Mouse (Mus musculus) adrenal gland, adult 18-20 months (tissue): ENCODE measurements around the gene Cacna2d2. TPM values are rescaled to one million over a fixed set of nuclear protein-coding genes. Genes with fewer than 3 reads are reported as not detected.

ENCODE experiments used
- DNase-seq, 2 experiments: peaks; one replicate each; pipeline ENCODE4 v3.0.0; 2021 to 2022; ENCODE audit warnings: low spot score in 2 of 2
- total RNA-seq, 2 experiments: library from RNA; stranded (reverse); gene quantifications; 1 replicate in 1 of 2; 2 replicates in 1 of 2; pipeline ENCODE4 v1.2.3; 2021

The Cacna2d2 gene
- total RNA-seq, 2 experiments from 2014 or later = 5.8 to 6.9 TPM

- no peak for DNase-seq
Observed at GRCm38 (mm10) chr9:107452552-107452951, 53.1 kb downstream of the Cacna2d2 start.

- no peak for DNase-seq
Observed at GRCm38 (mm10) chr9:107453151-107453550, 53.7 kb downstream of the Cacna2d2 start.

DNA sequence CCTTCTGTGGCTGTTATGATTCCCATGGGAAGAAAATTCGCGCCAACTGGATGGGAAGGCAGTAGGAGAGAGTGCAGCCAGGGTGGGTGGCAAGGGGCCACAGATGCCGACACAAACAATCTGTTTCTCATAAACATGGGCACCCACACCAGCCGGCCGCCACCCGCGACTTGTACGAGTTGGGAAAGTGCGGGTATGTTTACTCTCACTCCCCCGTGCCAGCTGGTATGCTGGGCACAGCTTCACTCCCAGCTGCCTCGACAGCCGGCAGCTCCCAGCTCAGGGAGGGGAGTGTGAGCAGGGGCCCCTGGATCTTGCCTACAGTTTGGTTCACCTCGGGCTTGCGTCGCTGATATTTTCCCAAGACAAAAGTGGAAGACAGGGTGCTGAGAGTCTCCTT, 57.3 kb downstream of the Cacna2d2 start:
- DNase-seq = no peak

DNA sequence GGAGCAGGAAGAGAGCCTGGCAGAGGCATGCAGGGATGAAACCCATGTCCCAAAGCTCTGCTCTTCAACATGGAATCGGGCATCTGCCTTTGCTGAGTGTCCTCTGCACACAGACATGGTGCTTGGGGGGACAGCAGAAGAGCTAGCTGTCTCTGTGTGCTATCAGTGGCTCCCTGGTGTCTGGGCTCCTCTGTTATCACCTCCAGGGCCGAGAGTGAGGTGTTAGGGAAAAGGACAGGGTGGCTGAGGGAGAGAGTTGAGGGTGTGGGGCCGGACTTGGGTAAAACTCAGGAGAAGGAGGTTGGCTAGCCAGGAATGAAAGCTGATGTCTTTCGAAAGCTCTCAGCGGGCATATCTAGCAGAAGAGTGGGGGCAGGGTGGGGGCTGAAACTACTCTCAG, 63.5 kb downstream of the Cacna2d2 start:
- DNase-seq = no peak

DNA sequence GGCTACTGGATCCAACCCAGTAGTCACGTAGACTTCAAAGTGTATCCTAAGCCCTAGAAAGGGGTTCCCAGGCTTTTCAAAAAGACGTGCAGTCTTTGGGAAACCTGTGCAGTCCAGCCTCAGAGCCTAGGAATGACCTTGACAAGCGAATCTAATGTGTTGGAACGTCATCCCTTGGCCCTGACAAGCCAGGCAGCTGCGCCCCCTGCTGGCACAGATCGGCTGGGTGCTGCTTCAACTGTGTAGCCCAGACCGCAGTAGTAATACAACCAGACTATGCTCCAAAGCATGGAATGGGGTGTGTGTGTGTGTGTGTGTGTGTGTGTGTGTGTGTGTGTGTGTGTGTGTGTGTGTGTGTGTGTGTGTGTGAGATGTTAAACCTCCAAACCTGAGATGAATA, 64.1 kb downstream of the Cacna2d2 start:
- peak; percentile 83 to 84 for DNase-seq

DNA sequence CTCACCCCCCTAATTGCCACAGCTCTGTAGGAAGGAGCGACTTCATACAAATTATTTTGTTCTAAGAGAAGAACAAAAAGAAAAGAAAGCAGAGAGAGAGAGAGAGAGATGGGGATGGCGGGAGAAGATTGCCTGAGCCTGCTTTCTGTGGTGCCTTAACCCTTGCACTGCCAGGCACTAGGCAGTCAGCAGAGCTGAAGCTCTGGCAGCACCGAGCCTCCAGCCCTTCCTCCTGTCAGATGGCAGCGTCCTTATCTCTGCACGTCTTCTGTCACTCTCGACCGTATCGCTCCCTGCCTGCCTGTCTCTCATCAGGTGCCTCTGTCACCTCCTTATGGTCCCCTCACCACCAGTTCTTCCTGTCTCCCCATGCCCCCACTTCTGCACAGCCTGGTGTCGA, 64.7 kb downstream of the Cacna2d2 start:
- DNase-seq = no peak

- no peak for DNase-seq
Observed at GRCm38 (mm10) chr9:107465657-107466056, 66.2 kb downstream of the Cacna2d2 start.

DNA sequence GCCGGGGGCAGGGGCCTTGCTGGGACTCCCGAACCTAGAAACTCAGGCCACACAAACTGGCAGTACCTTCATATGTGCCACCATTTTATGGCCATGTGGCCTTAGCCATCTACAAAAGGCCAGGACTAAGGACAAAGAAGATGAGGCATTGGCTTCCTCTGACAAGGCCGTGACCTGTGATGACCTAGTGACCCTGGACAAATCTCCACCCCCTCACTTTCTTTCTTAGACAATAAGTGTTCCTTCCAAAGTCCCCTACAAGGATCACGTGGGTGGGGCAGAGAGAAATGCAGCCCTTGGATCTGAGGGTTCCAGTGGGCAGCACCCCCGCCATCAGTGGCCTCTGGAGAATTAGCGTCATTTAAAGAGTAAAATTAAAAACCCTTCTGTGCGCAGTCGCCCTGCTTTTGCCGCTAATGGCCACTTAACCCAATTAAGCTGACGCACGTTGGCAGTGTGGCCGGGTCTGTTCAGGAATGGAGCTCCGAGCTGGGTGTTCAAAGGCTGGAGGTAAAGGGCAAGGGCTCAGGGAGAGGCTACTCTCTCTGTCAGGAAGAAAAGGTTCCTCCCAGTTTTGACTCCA, 69.9 kb downstream of the Cacna2d2 start:
- DNase-seq = no peak

DNA sequence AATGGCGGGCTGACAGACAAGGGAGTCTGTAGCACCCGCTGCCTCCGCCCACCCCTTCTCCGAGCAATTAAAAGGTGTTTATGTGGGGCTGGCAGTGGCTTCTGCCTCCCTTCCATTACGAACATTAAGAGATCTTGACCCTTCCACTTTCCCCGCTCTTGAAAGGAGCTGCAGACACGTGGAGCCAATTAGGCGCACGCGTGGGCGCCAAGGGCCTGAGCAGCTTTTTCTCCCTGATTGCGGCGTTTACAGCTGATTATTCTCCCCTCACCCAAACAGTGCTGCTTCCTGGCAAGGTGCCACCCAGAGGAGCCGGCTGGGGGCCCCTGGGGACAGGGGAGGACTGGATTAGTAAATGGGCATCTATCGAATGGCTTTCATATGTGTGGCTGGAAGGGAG, 71.0 kb downstream of the Cacna2d2 start:
- no peak for DNase-seq

GRCm38 (mm10) chr9:107474016-107474415, 74.6 kb downstream of the Cacna2d2 start:
- DNase-seq = no peak

GRCm38 (mm10) chr9:107478979-107479378, 79.6 kb downstream of the Cacna2d2 start:
- DNase-seq = no peak

- no peak for DNase-seq
Observed at GRCm38 (mm10) chr9:107479593-107479992, 80.2 kb downstream of the Cacna2d2 start.

DNA sequence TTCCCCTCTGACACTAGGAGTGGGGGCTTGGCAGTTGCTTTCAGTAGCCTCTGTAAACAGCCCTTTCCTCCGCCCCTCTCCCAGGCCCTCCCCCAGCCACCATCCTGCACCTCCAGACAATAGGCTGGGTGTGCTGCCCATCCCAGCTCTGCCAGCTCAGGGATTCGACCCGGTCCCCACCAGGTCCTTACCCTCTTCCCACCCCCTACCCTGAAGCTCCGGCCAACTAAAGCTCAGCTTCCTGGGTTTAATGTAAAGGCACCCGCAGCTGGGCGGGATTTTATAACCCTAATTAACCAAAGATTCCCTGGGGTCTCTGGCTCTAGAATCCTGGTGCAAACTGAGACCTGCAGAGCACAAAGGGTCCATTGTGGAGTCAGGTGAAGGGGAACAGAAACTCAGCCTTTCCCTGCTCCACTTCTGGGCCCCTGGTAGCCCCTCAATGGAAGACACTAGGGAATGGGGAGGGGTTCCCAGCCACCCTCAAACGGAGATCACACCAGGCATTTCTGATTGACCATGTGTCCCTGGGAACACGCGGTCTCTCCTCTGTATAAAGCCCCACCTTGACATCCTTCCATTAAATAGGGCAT, 81.2 kb downstream of the Cacna2d2 start:
- DNase-seq = no peak

DNA sequence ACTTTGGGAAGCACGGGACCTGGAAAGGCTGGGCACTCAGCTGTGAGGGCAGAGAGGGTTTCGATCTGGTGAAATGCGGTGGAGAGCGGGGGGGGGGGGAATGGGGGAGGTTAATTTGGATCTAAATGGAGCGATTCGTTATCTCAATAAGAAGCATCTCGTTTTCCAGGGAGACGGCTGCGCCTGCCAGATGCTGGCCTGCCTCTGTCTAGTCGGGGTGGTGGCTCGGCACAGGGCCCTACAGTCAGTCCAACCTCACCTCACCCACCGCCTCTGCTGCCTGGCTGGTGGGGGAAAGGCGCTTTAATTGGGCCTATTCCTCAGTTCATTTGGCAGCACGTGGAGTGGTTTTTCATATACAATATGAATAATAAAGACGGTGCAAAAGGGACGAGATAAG, 81.9 kb downstream of the Cacna2d2 start:
- no peak for DNase-seq

DNA sequence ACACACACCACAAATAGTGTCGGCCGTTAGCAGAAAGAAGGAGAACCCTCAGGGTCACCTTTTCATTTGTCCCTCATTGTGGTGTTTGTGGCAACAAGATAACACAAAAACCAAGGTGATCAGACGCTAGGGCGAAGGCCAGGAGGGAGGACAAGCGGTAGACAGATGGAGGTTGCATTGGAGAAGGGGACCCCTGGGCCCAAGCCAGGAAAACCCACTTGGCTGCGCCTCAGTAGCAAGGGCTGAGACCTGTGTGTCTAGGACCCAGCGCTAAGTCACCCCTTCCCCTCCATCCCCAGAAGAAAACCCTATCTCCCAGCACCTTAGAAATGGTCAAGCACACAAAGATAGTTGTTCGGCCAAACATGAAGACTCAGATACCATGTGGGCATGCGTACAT, 82.6 kb downstream of the Cacna2d2 start:
- no peak for DNase-seq

DNA sequence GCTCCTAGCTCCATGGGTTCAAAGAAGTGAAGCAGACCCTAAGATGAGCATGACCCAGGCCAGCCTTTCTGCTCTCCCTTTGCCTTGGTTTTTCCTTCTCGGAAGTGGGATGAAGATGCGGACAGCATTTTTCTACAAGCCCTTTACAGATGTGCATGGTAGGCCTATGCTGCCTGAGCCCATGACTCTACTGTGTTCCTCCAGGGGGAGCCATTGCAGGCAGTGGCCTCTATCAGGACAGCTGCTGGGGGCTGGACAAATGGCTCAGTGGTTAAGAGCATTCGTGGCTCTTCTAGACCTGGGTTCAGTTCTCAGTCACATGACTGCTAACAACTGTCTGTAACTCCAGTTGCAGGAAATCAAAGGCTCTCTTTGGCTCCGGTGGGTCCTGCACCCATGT, 83.4 kb downstream of the Cacna2d2 start:
- no peak for DNase-seq

DNA sequence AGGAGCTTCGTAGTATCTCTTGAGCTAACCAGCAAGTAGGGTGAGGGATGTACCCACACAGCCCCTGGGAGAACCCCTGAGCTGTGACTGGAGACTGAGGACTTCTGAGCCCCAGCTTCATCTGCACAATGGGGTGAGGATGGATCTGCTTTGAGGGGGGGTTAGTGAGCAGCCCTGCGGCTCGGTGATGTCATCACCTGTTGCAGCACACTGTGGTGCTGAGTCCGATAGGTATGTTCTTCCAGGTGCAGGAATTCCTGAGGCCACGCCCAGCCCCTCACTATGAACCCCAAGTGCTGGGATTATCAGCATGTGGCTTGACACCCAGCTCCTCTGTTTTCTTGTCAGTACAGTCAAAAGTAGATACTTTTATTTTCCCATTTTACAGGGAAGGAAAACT, 84.3 kb downstream of the Cacna2d2 start:
- DNase-seq = no peak

GRCm38 (mm10) chr9:107484302-107484701, 84.9 kb downstream of the Cacna2d2 start:
- DNase-seq = no peak

- no peak for DNase-seq
Observed at GRCm38 (mm10) chr9:107484766-107485165, 85.4 kb downstream of the Cacna2d2 start.

DNA sequence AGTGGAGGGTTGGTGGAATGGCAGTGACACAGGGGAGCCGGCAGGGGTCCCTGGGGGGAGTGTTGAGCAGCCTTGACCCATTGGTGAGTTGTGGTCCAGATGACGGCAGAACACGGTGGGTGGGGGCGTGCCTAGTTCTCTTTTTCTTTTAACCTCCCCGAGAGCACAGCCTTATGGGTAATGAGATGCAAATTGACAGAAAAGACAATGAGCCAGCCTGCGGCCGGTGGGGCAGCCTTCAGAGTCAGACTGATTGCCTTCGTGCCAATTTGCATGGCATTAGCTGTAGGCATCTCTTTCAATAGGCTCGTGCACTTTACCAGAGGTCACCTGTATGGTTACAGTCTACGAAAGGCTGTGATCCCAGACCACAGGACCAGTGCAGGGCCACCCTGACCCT, 86.7 kb downstream of the Cacna2d2 start:
- no peak for DNase-seq

DNA sequence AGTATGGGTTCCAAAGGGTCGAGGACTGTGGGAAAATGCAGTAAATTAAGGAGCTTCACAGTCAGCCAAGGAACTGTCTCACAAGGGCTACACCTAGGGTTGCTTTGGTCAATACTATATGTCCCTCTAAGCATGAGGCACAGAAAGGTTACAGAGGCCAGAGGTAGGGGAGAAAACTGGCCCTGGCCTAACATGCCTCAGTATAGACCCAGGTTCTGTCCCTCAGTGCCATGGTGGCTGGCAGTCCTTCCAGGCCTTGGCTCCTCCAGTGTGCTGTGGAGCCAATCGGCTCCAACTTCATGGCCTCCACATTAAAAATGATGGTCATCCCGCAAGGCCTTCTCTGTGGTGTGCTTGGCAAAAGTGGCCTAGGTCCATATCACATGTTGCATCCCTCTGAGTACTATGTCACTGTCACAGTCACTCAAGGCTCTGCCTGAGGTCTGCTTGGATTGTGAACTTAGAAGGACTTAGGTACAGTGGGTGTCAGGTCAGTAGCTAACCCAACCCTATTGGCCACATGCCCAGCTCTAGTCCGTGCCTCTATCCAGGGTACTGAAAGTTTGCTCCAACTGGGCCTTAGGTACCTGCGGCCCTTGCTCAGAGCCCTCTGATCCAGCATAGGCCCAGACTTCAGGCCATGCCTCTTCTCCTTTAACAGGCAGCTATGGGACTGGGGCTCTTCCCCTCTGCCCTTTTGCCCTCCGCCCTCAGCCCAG, 87.3 kb downstream of the Cacna2d2 start:
- no peak for DNase-seq

- DNase-seq = no peak
Observed at GRCm38 (mm10) chr9:107490146-107490545, 90.7 kb downstream of the Cacna2d2 start.

GRCm38 (mm10) chr9:107490625-107491024, 91.2 kb downstream of the Cacna2d2 start:
- DNase-seq = no peak
